Mouse (Mus musculus): Measurements from ENCODE around the gene Sigirr.

- TF ChIP-seq CTCF (conservative IDR thresholded peaks at IDR 0.05; ENCODE audit: insufficient read depth, insufficient read length, low read depth, low read length) = peak; percentile 88
- TF ChIP-seq POLR2A (IDR thresholded peaks at IDR 0.05; ENCODE audit: low read depth, low read length) = no peak
Measured at GRCm38 (mm10) chr7:141048226-141049218, 51.9 kb downstream of the Sigirr start.

Data from kidney, adult 2 months (tissue).